Mouse (Mus musculus) kidney, adult 2 months (tissue): ENCODE data around the gene Abl1.

Experiments used
- CTCF ChIP-seq: fragments of 200-500 bp; conservative IDR thresholded peaks from 2 replicates; pipeline ENCODE4 v1.5.1; 2011; ENCODE audit warnings: low read depth, mild to moderate bottlenecking, control low read depth, low read length, moderate library complexity, mixed read lengths; ENCODE audit not compliant: insufficient read depth, insufficient read length
- POLR2A ChIP-seq: fragments of 200-500 bp; IDR thresholded peaks from one replicate; pipeline ENCODE4 v1.6.1; 2011; ENCODE audit warnings: low read depth, low read length, control low read depth

DNA sequence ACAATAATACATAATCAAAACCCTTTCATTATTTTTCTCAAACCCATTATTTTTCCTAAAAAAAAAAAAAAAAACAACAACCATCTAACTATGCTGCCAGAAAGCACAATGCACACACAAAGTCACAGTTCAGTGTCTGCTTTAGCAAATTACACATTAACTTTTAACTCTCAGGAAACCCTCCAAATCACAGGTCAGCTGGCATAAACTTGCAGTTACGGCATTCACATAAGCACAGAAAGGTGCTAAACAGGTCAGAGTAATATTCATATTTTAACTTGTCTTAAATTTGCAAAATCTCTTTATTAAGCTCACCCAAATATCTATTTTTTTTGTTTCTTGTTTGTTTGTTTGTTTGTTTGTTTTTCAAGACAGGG lies 24.4 kb upstream of the Abl1 start:
- TF ChIP-seq CTCF (no peak), POLR2A (no peak)
